Mouse (Mus musculus) embryo, embryonic 10 days (tissue): Measurements from ENCODE around the gene Ttc21b.

Experiments
- DNase-seq: peaks from one replicate; pipeline ENCODE4 v3.0.0-alpha.2; 2015; ENCODE audit warnings: low spot score

The Ttc21b gene

DNA sequence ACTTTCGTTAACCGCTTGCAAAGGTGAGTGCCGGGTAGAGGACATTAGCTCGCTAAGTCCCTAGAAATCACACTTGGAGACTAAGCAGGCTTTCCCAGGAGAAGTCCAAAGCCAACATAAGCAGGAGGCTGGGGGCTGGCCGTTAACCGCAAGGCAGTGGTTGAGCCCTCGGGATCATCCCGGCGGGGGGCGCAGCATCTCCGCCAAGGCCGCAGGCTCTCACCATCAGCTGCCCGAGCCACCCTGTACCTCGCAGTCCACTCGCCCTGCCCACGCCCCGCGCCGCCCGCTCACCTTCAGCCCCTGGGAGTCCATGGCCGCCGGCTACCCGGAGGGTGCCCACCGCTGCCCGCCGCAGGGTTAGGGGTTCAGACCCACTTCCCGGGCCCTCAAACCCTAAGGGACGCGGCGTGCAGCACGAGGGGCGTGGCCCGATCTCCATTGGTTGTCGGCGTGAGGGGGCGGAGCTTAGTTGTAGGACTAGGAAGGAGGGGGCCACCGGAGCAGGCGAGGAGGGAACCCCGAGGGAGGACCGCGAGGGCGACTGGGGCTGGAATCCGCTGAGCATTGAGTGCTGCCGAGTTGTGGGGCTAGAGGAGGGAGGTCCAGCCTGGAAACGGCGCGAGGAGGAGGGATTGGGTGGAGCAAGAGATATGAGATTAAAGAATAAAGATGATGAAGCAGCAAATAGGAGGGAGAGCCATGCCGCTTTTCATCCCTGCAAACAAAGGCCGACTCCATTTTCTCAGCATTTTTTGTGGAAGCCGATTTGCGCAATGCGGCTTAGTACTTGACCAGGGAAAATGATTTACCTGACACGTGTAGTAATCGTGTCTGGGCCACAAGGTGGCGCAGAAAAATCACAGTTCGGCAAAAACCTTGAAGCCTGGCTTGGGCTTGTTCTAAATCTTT lies at the start of gene Ttc21b:
Ttc21b (minus strand) TSS at position 398 of the 912 bp plus-strand sequence.
- DNase-seq = peak; percentile 99

DNA sequence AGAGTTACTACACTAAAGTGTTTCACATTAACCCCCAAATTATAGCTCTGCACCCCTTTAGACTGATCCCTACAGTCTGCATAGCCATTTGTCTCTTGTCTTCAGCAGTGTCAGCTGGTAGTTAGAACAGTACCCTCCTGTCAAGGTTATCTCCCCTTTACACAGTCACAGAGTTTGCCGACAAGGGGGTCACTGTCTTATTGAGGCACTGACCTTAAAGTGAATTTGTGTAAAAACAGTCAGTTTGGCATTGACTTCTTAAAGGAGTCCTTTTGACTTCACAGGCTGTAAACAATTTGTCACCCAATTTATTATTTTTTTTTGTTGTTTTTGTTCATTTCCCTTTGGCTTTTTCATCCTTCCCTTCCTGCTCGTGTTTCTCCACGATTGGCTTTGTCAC lies 16.1 kb upstream of the Ttc21b start:
- DNase-seq = no peak

DNA sequence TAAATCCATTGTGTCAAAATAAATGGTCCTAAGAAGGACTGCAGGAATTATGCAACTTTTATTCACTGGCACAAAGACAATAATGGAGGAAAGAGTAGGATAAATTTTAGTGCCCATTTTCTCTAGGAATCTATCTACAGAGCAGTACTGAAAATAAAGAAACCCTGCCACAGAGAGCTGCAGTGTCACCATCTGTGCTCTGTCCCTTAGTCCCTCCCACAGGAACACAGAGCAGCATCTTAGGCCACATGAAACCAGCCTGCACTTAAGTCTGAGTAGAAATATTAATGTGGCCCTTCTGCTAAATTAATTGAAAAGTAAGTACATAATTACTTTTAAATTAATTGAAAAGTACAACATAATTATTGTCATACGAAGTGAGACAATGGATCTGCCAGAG lies 12.4 kb downstream of the Ttc21b start:
- DNase-seq = no peak

DNA sequence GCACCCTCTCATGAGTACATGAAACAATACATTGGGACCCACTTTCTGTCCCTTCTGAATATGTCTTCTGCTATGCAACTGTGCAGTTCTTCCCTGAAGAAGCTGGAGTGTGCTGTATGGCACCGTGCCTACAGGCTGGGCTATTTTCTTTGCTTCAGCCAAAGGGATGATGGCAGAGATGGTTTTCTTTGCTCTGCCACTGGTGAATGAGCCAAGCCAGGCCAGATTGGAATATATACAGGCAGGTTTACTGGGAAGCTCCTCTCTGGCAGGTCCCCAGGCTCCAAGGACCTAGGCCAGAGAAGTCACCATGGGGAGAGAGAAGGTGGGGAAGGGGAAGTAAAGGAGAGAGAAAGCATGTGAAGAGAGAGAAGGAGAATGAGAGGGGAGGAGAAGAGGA lies 16.1 kb downstream of the Ttc21b start:
- DNase-seq = no peak

DNA sequence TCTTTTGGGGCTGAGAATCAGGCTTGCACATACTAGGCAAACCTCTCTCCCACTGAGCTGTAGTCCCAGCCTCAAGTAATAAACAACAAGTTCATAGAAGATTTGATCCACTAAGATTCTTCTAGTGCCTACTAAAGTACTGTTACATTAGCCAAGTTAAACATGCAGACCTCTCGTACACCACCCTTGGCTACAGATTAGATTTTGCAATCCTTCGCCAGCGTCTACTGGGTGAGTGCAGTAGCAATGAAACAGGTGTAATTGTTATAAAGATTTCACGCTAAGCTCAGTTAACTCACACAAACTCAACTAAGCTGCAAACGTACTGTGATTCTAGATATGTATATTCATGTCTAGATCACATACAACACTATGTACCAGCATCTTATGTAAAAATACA lies 17.5 kb downstream of the Ttc21b start:
- no peak for DNase-seq

DNA sequence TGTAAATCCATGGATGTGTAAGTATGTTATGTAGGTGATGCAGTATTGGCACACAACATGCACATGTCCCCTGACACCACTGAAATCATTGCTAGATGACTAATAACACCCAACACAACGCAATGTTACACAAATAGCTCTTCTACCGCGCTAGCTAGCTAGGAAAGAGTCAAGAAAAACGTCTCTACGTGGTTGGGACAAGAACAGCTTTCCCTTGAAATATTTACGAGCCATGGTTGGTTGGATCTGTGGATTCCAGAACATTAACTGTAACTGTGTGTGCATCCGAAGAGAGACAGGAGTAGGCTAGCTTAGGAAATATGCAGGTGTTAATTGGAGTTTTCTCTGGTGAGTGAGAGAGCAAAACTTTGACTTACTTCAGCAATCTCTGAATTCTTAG lies 35.5 kb downstream of the Ttc21b start:
- DNase-seq = no peak

DNA sequence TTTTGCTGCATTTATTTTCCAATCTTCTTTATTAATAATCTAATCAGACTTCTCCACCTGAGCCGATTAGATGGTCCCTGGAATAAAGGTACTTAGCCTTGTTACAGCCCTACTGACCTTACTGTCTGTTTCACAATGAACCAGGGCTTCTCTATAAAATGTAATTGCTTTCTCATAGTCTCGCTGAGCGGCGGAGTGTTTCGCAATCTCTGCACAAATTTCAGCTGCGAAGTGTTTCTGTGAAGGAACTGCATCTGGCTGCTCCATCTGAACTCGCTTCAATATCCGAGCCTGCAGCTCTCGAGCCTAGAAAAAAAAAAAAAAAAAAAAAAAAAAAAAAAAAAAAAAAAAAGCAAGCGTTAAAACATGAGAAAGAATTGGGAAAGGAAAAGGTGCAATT lies 46.5 kb downstream of the Ttc21b start:
- DNase-seq = no peak

DNA sequence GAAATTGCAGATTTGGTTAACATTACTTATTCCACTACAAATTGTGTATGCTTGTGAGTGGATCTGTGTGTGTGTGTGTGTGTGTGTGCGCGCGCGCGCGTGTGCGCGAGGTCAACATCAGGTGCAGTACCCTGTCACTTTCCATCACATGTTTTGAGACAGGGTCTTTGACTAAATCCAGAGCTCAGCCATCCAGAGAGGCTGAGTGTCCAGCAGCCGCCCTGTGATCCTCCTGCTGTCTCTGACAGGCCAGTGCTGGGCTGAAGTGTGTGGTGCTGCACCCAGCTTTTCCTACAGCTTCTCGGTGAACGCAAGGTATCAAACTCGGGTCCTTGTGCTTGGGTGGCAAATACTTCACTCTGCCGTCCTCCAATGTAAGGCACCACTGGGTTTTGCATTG lies 47.1 kb downstream of the Ttc21b start:
- no peak for DNase-seq

DNA sequence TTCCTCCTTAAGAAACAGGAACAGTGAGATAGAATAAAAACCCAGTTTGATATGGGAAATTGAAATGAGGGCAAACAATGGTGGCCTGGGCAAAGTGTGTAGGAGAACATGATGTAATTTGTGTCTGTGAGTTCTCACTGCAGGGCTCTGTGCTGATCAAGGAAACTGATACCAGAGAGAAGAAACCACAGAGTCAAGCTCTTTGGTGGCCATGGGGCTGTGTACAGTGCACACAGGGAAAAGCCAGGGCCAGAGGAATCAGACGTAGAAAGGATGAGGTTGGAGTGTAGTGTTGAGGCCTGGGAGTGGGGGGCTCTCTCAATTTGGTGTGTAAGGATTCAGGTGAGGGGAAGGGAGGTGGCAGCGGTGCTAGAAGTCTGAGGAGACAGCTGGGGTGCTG lies 49.6 kb downstream of the Ttc21b start:
- no peak for DNase-seq

DNA sequence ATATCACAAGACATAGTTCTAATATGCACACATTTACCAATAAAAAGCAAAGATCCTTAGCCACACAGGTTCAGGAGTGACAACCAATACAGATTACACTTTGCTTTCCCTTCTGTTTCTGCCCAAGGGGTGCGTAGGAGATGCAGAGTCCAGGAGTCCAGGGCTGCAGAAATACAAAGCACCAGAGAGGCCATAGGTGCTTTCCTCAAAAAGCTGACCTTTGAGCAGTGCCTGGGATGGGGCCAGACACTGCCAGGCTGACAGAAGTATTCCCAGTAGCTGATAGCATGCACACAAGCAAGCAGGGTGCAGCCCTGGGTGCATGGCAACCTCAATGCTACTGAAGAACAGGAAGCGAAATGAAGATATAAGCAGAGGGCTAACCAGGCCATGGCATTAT lies 52.2 kb downstream of the Ttc21b start:
- no peak for DNase-seq

DNA sequence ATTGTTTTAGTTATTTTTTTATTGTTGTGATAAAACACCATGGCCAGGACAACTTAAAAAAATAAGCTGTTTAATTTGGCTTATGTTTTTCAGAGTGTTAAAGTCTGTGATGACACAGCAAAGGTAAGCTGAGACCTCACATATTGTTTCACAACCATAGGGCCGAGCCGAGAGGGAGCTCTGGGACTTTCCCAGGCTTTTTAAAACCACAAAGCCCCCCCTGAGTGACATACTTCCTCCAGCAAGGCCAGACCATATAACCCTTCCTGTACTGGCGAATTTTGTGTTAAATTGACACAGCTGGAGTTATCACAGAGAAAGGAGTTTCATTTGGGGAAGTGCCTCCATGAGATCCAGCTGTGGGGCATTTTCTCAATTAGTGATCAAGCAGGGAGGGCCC lies 56.2 kb downstream of the Ttc21b start:
- no peak for DNase-seq

DNA sequence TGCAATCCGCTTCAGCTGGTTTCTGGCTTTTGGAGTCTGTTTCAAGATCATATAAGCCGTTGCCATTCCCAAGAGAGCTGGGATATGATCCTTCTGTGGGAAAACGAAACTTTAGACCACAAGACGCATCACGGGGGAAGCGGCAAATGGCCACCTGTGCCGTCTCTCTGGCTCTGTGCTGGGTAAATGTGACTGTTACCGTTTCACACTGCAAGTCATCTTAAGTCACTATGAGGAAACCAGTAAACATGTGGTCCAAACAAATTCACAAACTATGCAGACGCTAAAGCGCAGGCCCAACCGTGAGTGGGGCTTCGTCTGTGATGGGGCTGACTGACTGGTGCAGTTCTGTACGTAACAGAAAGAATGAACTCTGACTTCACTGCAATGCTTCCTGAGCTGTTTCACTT lies 64.7 kb downstream of the Ttc21b start:
- no peak for DNase-seq

DNA sequence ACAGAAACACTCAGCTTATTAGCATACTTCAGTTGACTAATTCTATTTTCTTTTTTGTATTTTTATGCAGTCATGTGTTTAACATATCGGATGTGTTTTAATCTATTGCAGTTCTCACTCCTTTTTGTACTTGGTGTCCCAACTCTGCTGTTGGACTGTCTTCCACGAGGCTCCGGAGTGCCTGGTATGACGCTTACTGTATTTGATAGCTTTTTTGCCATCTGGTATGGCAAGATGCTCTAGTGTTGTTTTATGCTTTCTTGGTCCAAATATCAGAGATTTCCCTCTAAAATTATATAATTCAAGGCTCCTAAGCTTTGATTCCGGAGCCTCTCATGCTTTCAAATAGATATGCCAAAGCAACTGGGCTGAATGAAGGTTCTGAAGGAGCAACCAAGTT lies 66.3 kb downstream of the Ttc21b start:
- no peak for DNase-seq

DNA sequence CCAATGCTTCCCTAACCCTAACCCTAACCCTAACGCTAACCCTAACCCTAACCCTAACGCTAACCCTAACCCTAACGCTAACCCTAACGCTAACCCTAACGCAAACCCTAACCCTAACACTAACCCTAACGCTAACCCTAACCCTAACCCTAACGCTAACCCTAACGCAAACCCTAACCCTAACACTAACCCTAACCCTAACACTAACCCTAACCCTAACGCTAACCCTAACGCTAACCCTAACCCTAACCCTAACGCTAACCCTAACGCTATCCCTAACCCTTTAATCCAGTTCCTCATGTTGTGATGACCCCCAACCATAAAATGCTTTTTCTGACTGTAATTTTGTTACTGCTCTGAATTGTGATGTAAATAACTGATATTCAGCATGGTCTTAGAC lies 67.2 kb downstream of the Ttc21b start:
- DNase-seq = peak; percentile 53

DNA sequence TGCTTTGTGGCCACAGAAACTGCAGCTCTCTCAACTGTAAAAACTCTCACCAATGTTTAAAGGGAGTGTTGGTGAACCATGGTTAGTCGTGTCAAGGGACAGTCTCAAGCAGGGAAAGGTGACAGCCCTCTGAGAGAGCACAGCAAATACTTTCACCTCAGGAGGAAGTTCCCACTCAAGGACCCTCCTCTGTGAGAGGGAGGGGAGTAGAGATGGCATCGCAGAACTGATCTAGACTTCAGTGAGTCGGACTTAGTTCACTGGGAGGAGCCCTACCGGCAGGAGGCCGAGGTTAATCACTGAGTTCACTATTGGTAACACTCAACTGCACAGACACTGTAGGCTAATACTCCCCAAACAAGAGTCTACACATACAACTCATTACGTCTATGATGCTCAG lies 68.9 kb downstream of the Ttc21b start:
- no peak for DNase-seq

DNA sequence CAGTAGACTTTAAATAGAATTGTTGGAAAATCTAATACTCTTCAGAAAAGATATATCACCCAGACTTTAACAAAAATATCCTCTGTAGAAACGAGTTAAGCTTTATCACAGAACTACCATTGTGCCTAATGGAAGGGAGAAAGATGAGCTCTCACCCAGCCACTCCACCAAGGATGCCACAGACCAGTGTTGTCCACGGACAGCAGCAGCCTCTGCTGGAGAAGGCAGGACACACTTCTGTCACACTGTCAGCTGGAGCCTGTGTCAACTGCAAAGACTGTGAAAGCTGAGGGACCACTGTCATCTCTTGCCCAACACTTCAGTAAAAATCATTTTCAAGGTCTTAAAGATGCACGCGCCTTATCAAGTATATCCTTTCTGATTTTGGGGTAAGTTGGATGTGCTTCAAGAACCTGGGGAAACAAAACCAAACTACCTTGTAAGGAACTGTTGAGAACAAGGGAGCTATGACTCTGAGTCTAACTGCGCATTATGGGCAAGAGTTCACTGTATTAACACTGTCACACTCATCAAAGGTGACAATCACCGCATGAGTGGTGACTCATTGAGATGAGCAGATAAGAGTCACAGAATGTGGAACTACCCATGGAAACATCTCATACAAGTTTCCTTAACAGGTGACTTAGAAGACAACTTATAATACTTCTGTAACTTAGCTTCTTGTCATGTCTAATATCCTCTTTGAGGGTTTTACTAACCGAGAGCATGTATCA lies 71.8 kb downstream of the Ttc21b start:
- peak; percentile 43 for DNase-seq

DNA sequence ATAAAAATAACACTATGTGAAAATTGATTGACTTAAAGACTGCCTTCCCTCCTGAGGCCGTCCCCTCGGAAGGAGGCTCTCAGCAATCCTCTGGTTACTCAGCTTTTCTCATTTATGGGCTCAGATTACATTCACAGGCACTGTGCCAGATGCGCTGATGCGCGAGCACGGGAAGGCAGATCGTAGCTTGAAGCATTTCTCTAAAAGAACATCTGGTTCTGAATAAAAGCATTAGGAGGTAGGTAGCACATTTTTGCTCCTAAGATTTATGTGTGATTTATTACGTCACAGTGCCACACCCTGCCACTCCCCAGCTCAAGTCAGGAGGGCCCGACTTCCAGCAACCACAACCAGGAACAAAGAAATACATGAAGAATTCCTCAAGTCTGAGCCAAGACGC lies 76.1 kb downstream of the Ttc21b start:
- peak; percentile 79 for DNase-seq

DNA sequence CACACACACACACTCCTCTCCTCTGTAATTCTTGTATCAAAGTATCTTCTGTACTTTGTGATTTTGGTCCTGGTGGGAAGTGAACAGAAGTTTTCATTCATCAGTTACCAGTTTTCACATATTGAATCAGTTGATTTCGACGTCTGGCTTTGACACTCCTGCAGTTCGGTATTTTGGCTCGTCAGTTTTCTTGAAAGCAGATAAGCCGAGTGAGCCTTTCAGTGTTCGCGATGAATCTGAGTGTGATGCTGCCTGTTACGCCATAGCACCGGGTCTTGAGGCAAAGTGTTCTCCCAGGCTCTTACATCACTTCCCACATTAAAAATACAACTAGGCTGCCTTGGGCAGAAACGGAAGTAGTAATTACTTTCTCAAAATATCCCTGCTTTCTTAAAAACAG lies 76.6 kb downstream of the Ttc21b start:
- peak; percentile 47 for DNase-seq

DNA sequence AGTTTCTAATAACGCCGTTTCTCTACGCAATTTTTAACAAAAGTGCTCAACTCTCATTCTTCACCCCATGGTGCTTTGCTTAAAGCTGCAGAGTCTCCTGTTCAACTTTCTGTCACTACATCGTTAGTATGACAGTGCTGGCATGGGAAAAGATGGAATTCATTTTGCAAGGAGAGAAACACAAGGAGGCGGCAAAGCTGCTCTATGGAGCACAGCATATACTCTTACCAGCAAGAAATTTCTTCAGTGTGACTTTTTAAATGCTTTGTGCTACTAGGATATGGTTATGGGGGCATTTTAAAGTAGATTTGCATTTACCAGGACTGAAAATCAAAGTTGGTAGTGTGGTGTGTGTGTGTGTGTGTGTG lies 77.6 kb downstream of the Ttc21b start:
- no peak for DNase-seq

DNA sequence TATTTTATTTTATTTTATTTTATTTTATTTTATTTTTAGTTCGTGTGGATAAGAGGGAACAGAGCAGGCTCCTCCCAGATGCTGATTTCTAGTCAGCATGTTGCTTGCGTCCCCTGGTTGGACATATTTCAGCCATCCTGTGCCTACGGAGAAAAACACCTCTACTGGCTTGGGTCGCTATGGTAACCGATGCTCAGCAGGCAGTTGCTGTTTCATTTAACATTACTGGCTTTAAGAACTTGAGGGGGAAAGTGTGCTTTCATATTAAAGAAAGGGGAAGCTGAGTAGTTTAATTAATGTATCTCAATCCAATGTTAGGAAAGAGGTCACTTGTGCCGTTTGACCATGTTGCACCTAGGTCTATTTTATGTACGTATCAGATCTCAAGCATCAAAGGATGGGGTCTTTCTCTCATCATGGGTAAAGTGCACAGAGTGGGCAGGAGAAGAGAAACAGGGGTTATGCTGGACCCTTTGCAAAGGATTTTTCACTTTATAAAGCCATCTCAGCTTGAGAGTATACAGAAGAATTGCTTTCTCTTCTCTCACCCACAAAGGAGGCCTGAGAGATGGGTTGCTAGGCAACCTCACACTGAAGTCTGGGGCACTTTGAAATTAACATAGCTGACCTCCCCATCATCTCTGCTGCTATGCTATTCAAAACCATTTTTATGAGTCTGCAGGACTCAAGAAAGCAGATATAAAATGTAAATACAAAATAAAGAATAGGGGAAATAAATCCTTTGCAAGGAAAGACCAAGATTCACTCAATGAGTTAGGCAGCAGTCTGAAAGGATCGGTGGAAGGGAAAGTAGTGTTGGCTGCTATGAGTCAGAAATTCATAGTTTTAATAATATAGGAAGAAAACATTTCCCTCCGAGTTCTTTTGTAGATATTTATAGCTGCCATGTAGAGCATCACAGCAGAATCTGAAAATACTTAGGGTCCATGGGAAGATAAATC lies 78.2 kb downstream of the Ttc21b start:
- peak; percentile 70 for DNase-seq

DNA sequence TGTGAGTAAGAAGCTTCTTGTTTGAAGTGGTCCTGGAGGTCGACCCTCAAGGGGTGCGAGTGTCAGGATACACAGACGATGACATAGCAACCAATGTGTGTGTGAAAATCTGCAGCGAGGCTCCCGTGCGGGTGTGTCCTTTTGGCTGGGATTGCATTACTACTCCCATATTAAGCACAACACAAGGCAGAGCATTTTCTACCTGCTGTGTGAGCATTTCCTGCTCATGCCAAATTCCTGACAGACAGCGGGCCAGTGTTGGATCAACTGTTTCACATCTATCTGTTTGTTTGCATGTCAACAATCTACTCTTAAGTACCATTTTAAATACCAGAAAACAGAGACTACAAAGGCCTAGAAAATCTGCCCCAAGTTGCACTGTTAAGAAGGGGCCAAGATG lies 79.4 kb downstream of the Ttc21b start:
- no peak for DNase-seq

DNA sequence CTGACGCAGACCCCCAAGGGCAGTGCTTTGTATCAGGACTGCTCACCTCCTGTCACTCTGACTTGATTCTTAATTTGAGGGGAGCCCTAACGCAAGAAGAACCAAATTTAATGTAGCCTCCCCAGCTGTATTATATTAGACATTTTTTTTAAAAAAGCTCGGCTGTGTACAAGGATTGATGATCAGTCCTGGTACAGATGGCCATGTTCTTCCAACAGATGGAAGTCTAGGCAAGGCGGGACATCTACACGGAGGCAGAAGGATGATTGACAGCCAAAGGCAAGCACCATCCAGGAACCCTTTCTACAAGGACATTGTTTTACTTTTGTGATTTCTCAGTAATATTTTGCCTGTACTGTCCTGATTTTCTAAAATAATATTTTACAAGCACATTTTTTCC lies 83.3 kb downstream of the Ttc21b start:
- DNase-seq = no peak
